Mouse (Mus musculus) right cerebral cortex, postnatal 4 days (tissue): ENCODE data around the gene Rwdd2b.

Experiments
- DNase-seq: peaks from one replicate; pipeline ENCODE4 v3.0.0-alpha.2; 2022

The Rwdd2b gene

DNA sequence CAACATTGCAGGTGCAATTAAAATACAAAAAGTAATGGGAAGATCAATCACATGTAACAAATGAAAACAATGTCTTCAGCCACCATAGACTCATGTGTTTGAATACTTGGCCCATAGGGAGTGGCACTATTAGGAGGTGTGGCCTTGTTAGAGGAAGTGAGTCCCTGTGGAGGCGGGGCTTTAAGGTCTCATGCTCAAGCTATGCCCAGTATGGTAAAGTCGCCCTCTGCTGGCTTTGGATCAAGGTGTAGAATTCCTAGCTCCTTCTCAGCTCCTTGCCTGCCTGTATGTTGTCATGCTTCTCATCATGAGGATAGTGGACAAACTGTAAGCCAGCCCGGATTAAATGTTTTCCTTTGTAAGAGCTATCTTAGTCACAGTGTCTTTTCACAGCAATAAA, 35.4 kb downstream of the Rwdd2b start:
- DNase-seq = no peak

DNA sequence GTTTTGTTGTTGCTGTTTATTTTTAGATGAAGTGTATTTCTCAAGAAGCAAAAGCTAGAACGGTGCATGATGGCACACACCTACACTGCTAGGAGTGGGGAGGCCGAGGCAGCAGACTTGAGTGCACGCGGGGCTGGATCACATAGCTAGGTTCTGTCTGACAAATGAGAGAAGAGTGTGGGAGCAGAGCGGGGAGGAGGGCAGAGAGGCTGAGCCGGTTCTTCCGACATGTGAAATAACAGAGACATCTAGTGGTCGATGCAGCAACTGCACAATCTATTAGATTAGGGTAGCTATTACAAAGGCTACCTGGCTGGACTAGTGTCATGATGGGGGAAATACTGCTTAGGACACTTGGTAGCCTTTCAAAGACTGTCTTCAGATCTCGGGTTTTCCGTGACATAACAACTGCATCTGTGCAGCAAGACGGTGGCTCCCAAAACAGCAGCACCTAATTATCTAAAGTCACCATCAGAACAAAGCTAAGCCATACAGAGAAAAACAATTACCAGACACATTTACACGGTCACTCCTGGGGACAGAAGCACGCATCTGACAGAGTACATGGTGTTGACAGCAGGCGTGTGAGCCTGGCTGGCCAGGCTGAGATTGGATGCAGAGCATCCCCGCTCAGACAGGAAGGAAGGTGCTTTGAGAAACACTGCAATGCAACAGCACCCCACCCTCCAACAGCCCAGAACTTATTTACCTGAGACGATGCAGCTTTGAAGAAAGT, 46.4 kb downstream of the Rwdd2b start:
- peak; percentile 59 for DNase-seq

DNA sequence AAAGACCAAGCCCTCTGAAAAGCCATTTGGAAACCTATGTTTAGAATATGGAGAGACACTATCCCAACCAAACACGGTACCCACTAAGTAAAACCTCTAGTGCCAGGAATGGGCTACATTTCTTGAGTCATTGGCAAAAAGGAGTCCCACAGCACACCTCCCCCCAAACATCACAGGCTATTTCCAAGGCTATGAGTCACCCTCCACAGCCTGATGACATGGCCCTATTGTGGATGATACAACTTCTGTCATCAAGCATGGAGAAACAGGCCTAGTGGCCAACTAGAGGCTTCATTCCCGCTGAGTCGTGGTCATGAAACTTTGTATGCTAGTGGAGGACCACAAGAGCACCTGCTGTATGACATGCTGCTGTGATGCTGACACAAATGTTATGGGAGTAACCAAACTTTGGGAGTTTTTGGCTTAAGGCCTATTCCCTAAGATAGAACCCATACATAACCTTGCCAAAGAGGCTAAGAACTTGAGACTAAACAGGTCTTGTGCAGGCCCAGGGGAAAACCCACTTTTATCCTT, 52.9 kb downstream of the Rwdd2b start:
- no peak for DNase-seq

DNA sequence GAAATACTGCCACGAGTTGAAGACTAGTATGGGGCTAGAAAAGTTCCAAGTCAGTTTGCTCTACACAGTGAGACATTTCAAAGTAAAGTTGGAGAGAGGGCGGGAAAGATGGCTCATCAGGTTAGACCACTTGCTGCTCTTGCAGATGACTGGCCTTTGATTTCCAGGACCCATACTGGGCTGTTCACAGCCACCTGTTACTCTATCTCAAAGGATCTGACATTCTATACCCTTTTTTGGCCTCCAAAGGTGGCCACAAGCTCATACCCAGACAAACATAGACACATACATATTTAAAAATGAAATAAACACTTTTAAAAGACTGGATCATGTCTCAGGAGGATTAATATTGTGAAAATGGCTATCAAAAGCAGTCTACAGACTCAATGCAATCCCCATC, 56.0 kb downstream of the Rwdd2b start:
- DNase-seq = no peak
